Mouse (Mus musculus): Measurements from ENCODE around the gene Slc12a6.

GRCm38 (mm10) chr2:112393958-112394357 is 128.3 kb downstream of the Slc12a6 start:
- TF ChIP-seq POLR2A (IDR thresholded peaks at IDR 0.05; ENCODE audit: control insufficient read depth, extremely low read depth, insufficient read depth, low read length, poor library complexity), result no peak
- no peak for TF ChIP-seq CTCF (IDR thresholded peaks at IDR 0.05; ENCODE audit: borderline replicate concordance, control insufficient read depth, extremely low read depth, insufficient read depth, low read length, poor library complexity)
